Mouse (Mus musculus): ENCODE measurements around the gene Ntrk2. TPM values are rescaled to one million over a fixed set of nuclear protein-coding genes. Genes with fewer than 3 reads are reported as not detected.
A peak's percentile ranks its signal among the peaks of the same experiment; 100 is the strongest.

Gene Ntrk2
- polyA plus RNA-seq, 1 experiment from 2014 or later, result 1.3 TPM

GRCm38 (mm10) chr13:59176485-59176884, 370.1 kb downstream of the Ntrk2 start:
- Histone ChIP-seq H3K36me3 (ENCODE audit: insufficient read depth) (no peaks in the 10 kb centered on the region), H3K4me2 (no peak overlapping the region), H3K4me1 (ENCODE audit: insufficient read depth) (no peaks in the 10 kb centered on the region), H3K27ac (ENCODE audit: low read depth) (no peak overlapping the region), H3K9ac (no peak overlapping the region), H3K9me3 (ENCODE audit: low read depth, low read length) (no peaks in the 10 kb centered on the region), H3K4me3 (ENCODE audit: low read depth, low read length) (no peak overlapping the region), H3K27me3 (ENCODE audit: insufficient read depth, low read length) (no peaks in the 10 kb centered on the region)
- WGBS, result 63% methylated on average over 9 of the region's 9 CpGs
- DNase-seq (no peak), ATAC-seq (ENCODE audit: insufficient read depth) (no peak)
- TF ChIP-seq CTCF (IDR thresholded peaks at IDR 0.05; ENCODE audit: low read depth), result no peak

GRCm38 (mm10) chr13:59177003-59177402, 370.6 kb downstream of the Ntrk2 start:
- H3K4me2 ChIP-seq, result no peak overlapping the region
- no peak for TF ChIP-seq CTCF (IDR thresholded peaks at IDR 0.05; ENCODE audit: low read depth)

DNA sequence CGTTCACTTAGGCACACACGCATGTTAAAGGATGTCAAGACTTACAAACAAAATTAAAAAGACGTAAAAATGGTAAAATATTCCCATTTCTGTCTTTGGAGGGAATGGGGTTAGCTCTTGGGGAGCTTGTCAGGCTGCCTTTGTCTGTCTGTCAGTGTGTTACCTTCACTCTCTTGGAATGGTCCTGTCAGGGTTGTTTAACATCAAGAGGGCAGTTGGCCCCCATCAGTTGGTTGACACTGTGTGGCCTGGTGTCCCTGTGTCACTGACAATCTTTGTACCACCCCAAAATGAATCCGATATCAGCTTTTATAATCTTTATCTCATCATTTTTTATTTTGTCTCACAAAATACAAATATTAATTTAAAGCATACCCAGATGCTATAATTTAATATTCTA, 373.6 kb downstream of the Ntrk2 start:
- ATAC-seq (ENCODE audit: insufficient read depth) (no peak), DNase-seq (no peak)
- Histone ChIP-seq H3K4me1 (ENCODE audit: insufficient read depth) (no peaks in the 10 kb centered on the region), H3K4me2 (no peak overlapping the region), H3K9ac (no peak overlapping the region), H3K9me3 (ENCODE audit: low read depth, low read length) (no peaks in the 10 kb centered on the region), H3K4me3 (ENCODE audit: low read depth, low read length) (no peak overlapping the region), H3K27me3 (ENCODE audit: insufficient read depth, low read length) (no peaks in the 10 kb centered on the region), H3K27ac (ENCODE audit: low read depth) (no peak overlapping the region), H3K36me3 (ENCODE audit: insufficient read depth) (no peaks in the 10 kb centered on the region)
- no peak for TF ChIP-seq CTCF (IDR thresholded peaks at IDR 0.05; ENCODE audit: low read depth)
- WGBS, result 75% methylated on average over 4 of the region's 4 CpGs

More at GRCm38 (mm10) chr13:59177003-59177402, 370.6 kb downstream of the Ntrk2 start:
- H3K4me1 ChIP-seq (ENCODE audit: insufficient read depth), result no peaks in the 10 kb centered on the region
- no peaks in the 10 kb centered on the region for H3K9me3 ChIP-seq (ENCODE audit: low read depth, low read length)
- no peak overlapping the region for H3K9ac ChIP-seq
- peak; percentile 3 for DNase-seq
- H3K27me3 ChIP-seq (ENCODE audit: insufficient read depth, low read length), result no peaks in the 10 kb centered on the region
- WGBS, result 64% methylated on average over 9 of the region's 9 CpGs
- no peaks in the 10 kb centered on the region for H3K36me3 ChIP-seq (ENCODE audit: insufficient read depth)
- H3K4me3 ChIP-seq (ENCODE audit: low read depth, low read length), result no peak overlapping the region
- no peak overlapping the region for H3K27ac ChIP-seq (ENCODE audit: low read depth)
- no peak for ATAC-seq (ENCODE audit: insufficient read depth)

GRCm38 (mm10) chr13:59180781-59181180, 374.4 kb downstream of the Ntrk2 start:
- no peak overlapping the region for H3K9ac ChIP-seq
- no peak for TF ChIP-seq CTCF (IDR thresholded peaks at IDR 0.05; ENCODE audit: low read depth)
- WGBS, result 78% methylated on average over 10 of the region's 10 CpGs
- H3K27ac ChIP-seq (ENCODE audit: low read depth), result no peak overlapping the region
- no peaks in the 10 kb centered on the region for H3K27me3 ChIP-seq (ENCODE audit: insufficient read depth, low read length)
- ATAC-seq (ENCODE audit: insufficient read depth), result no peak
- no peak overlapping the region for H3K4me2 ChIP-seq
- H3K4me3 ChIP-seq (ENCODE audit: low read depth, low read length), result no peak overlapping the region
- H3K9me3 ChIP-seq (ENCODE audit: low read depth, low read length), result no peaks in the 10 kb centered on the region
- DNase-seq, result no peak
- H3K4me1 ChIP-seq (ENCODE audit: insufficient read depth), result no peaks in the 10 kb centered on the region
- no peaks in the 10 kb centered on the region for H3K36me3 ChIP-seq (ENCODE audit: insufficient read depth)

DNA sequence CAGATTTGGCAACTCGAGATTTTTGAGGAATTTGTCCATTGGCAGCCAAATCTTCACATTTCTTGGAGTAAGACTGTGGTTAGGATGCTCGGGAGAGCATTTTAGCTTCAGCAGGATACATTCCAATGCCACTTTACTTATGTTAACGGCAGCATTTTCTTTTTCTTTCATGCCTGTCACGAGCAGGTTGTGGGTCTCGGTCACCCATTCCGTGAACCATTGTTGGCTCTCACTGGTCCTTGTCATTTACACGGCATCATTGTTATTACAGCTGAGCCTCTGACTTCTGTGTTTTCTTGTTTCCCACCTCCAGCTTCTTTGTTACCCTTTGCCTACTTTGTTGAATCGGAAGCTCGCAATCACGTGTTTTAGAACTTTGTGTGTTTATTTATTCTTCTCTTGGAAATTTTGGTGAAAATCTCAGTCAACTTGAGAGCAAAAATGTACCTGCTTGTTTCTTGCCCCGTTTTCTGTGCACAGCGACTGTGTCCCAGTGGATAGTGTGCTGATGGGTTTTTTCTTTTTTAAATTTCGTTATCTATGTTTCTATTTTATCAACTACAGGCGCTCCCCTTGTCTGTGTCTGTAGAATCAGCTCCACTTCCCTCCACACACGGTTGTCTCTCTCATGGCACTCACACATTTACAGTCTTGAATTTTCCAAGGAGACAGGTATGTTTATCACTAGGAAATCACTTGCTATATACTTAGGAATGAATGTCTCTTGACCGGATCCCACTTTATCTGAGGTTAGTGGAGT, 375.0 kb downstream of the Ntrk2 start:
- WGBS, result 34% methylated on average over 16 of the region's 16 CpGs
- no peak overlapping the region for H3K4me3 ChIP-seq (ENCODE audit: low read depth, low read length)
- TF ChIP-seq CTCF (IDR thresholded peaks at IDR 0.05; ENCODE audit: low read depth), result no peak
- DNase-seq (peak; percentile 4), ATAC-seq (ENCODE audit: insufficient read depth) (no peak)
- H3K36me3 ChIP-seq (ENCODE audit: insufficient read depth), result no peaks in the 10 kb centered on the region
- no peak overlapping the region for H3K9ac ChIP-seq
- no peak overlapping the region for H3K4me2 ChIP-seq
- no peak overlapping the region for H3K27ac ChIP-seq (ENCODE audit: low read depth)
- no peaks in the 10 kb centered on the region for H3K27me3 ChIP-seq (ENCODE audit: insufficient read depth, low read length)
- no peaks in the 10 kb centered on the region for H3K9me3 ChIP-seq (ENCODE audit: low read depth, low read length)
- no peaks in the 10 kb centered on the region for H3K4me1 ChIP-seq (ENCODE audit: insufficient read depth)

DNA sequence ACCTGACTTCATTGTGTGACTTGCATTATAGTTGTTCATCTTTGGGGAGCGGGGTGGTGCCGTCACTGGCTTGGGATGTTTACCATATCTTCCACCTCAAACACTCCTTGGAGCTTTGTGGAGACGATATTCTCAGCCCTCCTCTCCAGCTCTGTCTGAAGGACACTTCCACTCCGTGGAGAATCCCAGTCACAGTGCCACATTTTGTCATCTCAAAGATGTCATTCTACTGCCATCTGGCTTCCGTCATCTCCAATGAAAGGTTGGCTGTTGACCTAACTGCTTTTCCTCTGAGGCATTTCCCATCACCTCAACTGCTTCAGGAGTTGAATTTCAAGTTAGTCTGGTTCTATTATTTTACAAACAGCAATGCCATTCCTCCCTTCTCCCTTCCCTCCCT, 376.3 kb downstream of the Ntrk2 start:
- H3K9ac ChIP-seq, result no peak overlapping the region
- 0 out of 2 replicates have a peak, but pooled peaks have one; percentile 25 for TF ChIP-seq CTCF (IDR thresholded peaks at IDR 0.05; ENCODE audit: low read depth)
- H3K4me3 ChIP-seq (ENCODE audit: low read depth, low read length), result no peak overlapping the region
- H3K36me3 ChIP-seq (ENCODE audit: insufficient read depth), result no peaks in the 10 kb centered on the region
- no peak for ATAC-seq (ENCODE audit: insufficient read depth)
- no peak overlapping the region for H3K27ac ChIP-seq (ENCODE audit: low read depth)
- H3K27me3 ChIP-seq (ENCODE audit: insufficient read depth, low read length), result no peaks in the 10 kb centered on the region
- peak; percentile 36 for DNase-seq
- 48% methylated on average over 5 of the region's 5 CpGs for WGBS
- no peak overlapping the region for H3K4me2 ChIP-seq
- no peaks in the 10 kb centered on the region for H3K9me3 ChIP-seq (ENCODE audit: low read depth, low read length)
- H3K4me1 ChIP-seq (ENCODE audit: insufficient read depth), result no peaks in the 10 kb centered on the region

Other genes with a start within 250 kb of the Ntrk2 start
- 0.08 TPM in 1 of 2 replicates, not detected in the other for gene Slc28a3, start 195.7 kb upstream of the Ntrk2 start, polyA plus RNA-seq (2014; fragmentation: Nextera tagmentation; extraction: Ambion mirVana)